27 mouse cellular contexts compared by ENCODE assay signal in the genomic region with DNA sequence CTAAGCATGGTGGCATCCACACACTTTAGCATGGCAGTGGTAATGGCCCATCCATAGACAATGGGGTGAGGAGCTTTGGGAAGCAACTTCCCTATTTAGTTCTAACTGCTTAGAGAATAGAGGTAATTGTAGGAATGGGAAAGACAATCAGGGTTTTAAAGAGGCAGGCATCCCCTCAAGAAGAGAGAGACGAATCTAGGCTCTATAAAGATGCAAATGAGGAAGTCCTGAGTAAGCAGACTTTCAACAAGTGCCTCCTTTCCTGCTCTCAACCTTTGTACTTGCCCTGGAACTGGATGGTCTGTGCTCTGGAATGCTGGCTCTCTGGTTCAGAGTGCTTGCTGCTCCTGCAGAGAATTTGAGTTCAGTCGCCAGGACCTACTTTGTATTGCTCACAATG. TPM values are rescaled to one million over a fixed set of nuclear protein-coding genes. Genes with fewer than 3 reads are reported as not detected.
DNase-seq lines count a peak whose midpoint lies in the region; ATAC-seq and TF ChIP-seq lines count a peak whose summit lies in the region.
"Had no signal": no experiment of that assay in that cellular context is flagged by ENCODE, and none has a peak within 500 bp of the region (broad histone marks: within the 10 kb centered on the region; RNA-seq: fewer than 3 reads in every experiment).

No protein-coding gene starts in this region.

- in situ Hi-C loops in ES-E14 (cut with MboI; ENCODE audit: low sequenced_read_pairs in 2 of 2, unreplicated experiment in 2 of 2) = no loop called here

- H3K4me2 ChIP-seq in intestine, postnatal 0 days (replicated peaks; ENCODE audit: low read depth) = no peak overlapping the region
- H3K4me2 ChIP-seq: forebrain, embryonic 12.5 days; heart, embryonic 15.5 days; neural tube, embryonic 15.5 days had no signal

- H3K9me3 ChIP-seq in ES-Bruce4 (replicated peaks; ENCODE audit: control insufficient read depth, insufficient read depth, low read length, poor library complexity, severe bottlenecking) = peaks cover 15% of the 10 kb centered on the region
- H3K9me3 ChIP-seq in ES-E14 (ENCODE audit: control insufficient read depth, insufficient read depth, low read depth, low read length) = no peaks in the 10 kb centered on the region
- H3K9me3 ChIP-seq in intestine, postnatal 0 days (ENCODE audit: control insufficient read depth) = no peaks in the 10 kb centered on the region
- H3K9me3 ChIP-seq: embryonic facial prominence, embryonic 10.5 days; forebrain, embryonic 12.5 days; heart, embryonic 15.5 days; neural tube, embryonic 15.5 days had no signal

- no peak overlapping the region for H3K9ac ChIP-seq in ES-Bruce4 (ENCODE audit: low read depth, poor library complexity, severe bottlenecking)
- no peak overlapping the region for H3K9ac ChIP-seq in ES-E14 (ENCODE audit: insufficient read depth, low read depth, low read length, poor library complexity, severe bottlenecking)
- no peak overlapping the region for H3K9ac ChIP-seq in intestine, postnatal 0 days (ENCODE audit: low read depth, low read length)
- H3K9ac ChIP-seq: forebrain, embryonic 12.5 days; heart, embryonic 15.5 days; neural tube, embryonic 15.5 days had no signal

- ATAC-seq in intestine, postnatal 0 days = peak; percentile 62
- ATAC-seq in inflammation-experienced regulatory T-cells, adult 6 months = no peak
- ATAC-seq: midbrain, embryonic 16.5 days had no signal

- no peaks in the 10 kb centered on the region for H3K27me3 ChIP-seq in ES-Bruce4 (ENCODE audit: control insufficient read depth, insufficient read depth, low read length, poor library complexity, severe bottlenecking)
- no peaks in the 10 kb centered on the region for H3K27me3 ChIP-seq in intestine, postnatal 0 days (replicated peaks; ENCODE audit: control insufficient read depth, insufficient read depth, low read length)
- H3K27me3 ChIP-seq: forebrain, embryonic 12.5 days; heart, embryonic 15.5 days; neural tube, embryonic 15.5 days had no signal

- no peaks in the 10 kb centered on the region for H3K36me3 ChIP-seq in ES-Bruce4 (ENCODE audit: control insufficient read depth, insufficient read depth, low read length, poor library complexity, severe bottlenecking)
- no peaks in the 10 kb centered on the region for H3K36me3 ChIP-seq in ES-E14 (ENCODE audit: control insufficient read depth, insufficient read depth, low read length, poor library complexity, severe bottlenecking)
- H3K36me3 ChIP-seq in intestine, postnatal 0 days (ENCODE audit: control insufficient read depth, insufficient read depth) = no peaks in the 10 kb centered on the region
- H3K36me3 ChIP-seq: embryonic facial prominence, embryonic 10.5 days; forebrain, embryonic 12.5 days; heart, embryonic 15.5 days; neural tube, embryonic 15.5 days had no signal

- TF ChIP-seq POLR2A in ES-Bruce4 (IDR thresholded peaks at IDR 0.05; ENCODE audit: insufficient read depth, low read length) = no peak

- 0 out of 2 replicates have a peak overlapping the region, but pooled peaks have one; percentile 27 for H3K27ac ChIP-seq in ES-Bruce4 (ENCODE audit: insufficient read depth, low read length)
- peak overlapping the region; percentile 51; the same call in 1 of the 2 replicates for H3K27ac ChIP-seq in ES-E14 (ENCODE audit: insufficient read depth, low read depth, low read length, poor library complexity, severe bottlenecking)
- peak overlapping the region; percentile 80 for H3K27ac ChIP-seq in intestine, postnatal 0 days (ENCODE audit: low read depth, low read length)
- H3K27ac ChIP-seq: embryonic facial prominence, embryonic 10.5 days; forebrain, embryonic 12.5 days; heart, embryonic 15.5 days; neural tube, embryonic 15.5 days had no signal

- peak; percentile 53; the same call in 1 of the 2 replicates for TF ChIP-seq EP300 in ES-Bruce4 (IDR thresholded peaks at IDR 0.05; ENCODE audit: insufficient read depth, low read depth, low read length)

- DNase-seq in ES-E14 (ENCODE audit: low read depth, low spot score) (peak; percentile 66), adipocyte (ENCODE audit: low spot score) (no peak)
- DNase-seq in kidney, postnatal 14 days = peak; percentile 72
- no peak for DNase-seq in right cerebral cortex, postnatal 14 days
- DNase-seq: cerebellum, adult 18-20 months; cerebellum, postnatal 36 days; gastrocnemius, postnatal 36 days; left cerebral cortex, postnatal 4 days; liver; lung, adult 18-20 months; lung, postnatal 36 days had no signal

- no peak for TF ChIP-seq CTCF in ES-Bruce4 (IDR thresholded peaks at IDR 0.05; ENCODE audit: low read depth, low read length)
- TF ChIP-seq CTCF in intestine, postnatal 0 days (IDR thresholded peaks at IDR 0.05; ENCODE audit: low read depth) = no peak

- H3K4me1 ChIP-seq in ES-Bruce4 (ENCODE audit: control insufficient read depth, insufficient read depth, low read length) = peaks cover 2% of the 10 kb centered on the region
- peaks cover 4 to 5% of the 10 kb centered on the region in 2 experiments; a peak in 2 of 4 replicates for H3K4me1 ChIP-seq in ES-E14 (ENCODE audit: control insufficient read depth in 2 of 2, insufficient read depth in 2 of 2, low read length in 2 of 2, poor library complexity in 1 of 2)
- H3K4me1 ChIP-seq in intestine, postnatal 0 days (replicated peaks; ENCODE audit: control insufficient read depth, insufficient read depth, low read length) = 0 out of 2 replicates have a peak, but pooled peaks cover 2% of the 10 kb centered on the region
- H3K4me1 ChIP-seq: embryonic facial prominence, embryonic 10.5 days; forebrain, embryonic 12.5 days; heart, embryonic 15.5 days; neural tube, embryonic 15.5 days had no signal

- 18% methylated on average over 2 of the region's 2 CpGs for whole genome bisulfite sequencing in intestine, postnatal 0 days

- H3K4me3 ChIP-seq in ES-Bruce4 (ENCODE audit: low read depth, low read length) (no peak overlapping the region), ES-E14 (ENCODE audit: insufficient read depth in 1 of 2, low read depth in 1 of 2, low read length in 2 of 2, poor library complexity in 1 of 2, severe bottlenecking in 1 of 2) (no peak overlapping the region)
- no peak overlapping the region for H3K4me3 ChIP-seq in intestine, postnatal 0 days (ENCODE audit: low read depth, low read length)
- H3K4me3 ChIP-seq: embryonic facial prominence, embryonic 10.5 days; forebrain, embryonic 12.5 days; heart, embryonic 15.5 days; neural tube, embryonic 15.5 days had no signal

TF ChIP-seq in ES-E14, 5 proteins besides CTCF, POLR2A, EP300 and RAD21:
- TF ChIP-seq MAFK (IDR thresholded peaks at IDR 0.05; ENCODE audit: insufficient read depth, low read depth, low read length) (peak; percentile 56; the same call in 1 of the 2 replicates), CHD2 (IDR thresholded peaks at IDR 0.05; ENCODE audit: low read depth, low read length) (peak; percentile 46; the same call in 1 of the 2 replicates), ZNF384 (IDR thresholded peaks at IDR 0.05; ENCODE audit: low read depth, low read length) (no peak), HCFC1 (IDR thresholded peaks at IDR 0.05; ENCODE audit: borderline replicate concordance, insufficient read depth, low read length) (no peak), ZC3H11A (IDR thresholded peaks at IDR 0.05; ENCODE audit: borderline replicate concordance, low read depth, low read length) (no peak)
TF ChIP-seq in ES-E14: peak in this region for 2.

RNA-seq across cellular contexts. Expression of gene Morc1, which starts 8.5 kb away (rescaled TPM):
- 18.2 and 18.3 TPM in 2 replicates for polyA plus RNA-seq in ES-Bruce4 (2011; ENCODE audit: insufficient read depth, insufficient read length, low read depth, missing spikeins)
- 45.5 and 51.4 TPM in 2 replicates for total RNA-seq in ES-E14 (2012; rRNA removed)
- polyA plus RNA-seq in intestine, postnatal 0 days (2015; fragmentation: Nextera tagmentation; extraction: Ambion mirVana) = 0.09 and 0.16 TPM in 2 replicates
- polyA plus RNA-seq in inflammation-experienced regulatory T-cells, adult 6 months (2017; shearing (Covaris generic)) = 1 to 10 TPM in 1 of 3 experiments, under 1 TPM in 2; 0.18 to 1.4 (median 0.67) TPM
- total RNA-seq: adrenal gland, adult 18-20 months; heart, adult 8-10 months; left cerebral cortex, adult 18-20 months had no signal
- polyA plus RNA-seq: C2C12; embryonic facial prominence, embryonic 10.5 days; forebrain, embryonic 12.5 days; hindbrain, embryonic 11.5 days had no signal

RNA-seq across cellular contexts. Expression of gene Gm5485, which starts 10.3 kb away (rescaled TPM):
- polyA plus RNA-seq in ES-Bruce4 (2011; ENCODE audit: insufficient read depth, insufficient read length, low read depth, missing spikeins) = not detected in 2 replicates
- total RNA-seq in ES-E14 (2012; rRNA removed) = not detected in 2 replicates
- polyA plus RNA-seq in intestine, postnatal 0 days (2015; fragmentation: Nextera tagmentation; extraction: Ambion mirVana) = 121 and 126 TPM in 2 replicates
- polyA plus RNA-seq in inflammation-experienced regulatory T-cells, adult 6 months (2017; shearing (Covaris generic)) = under 1 TPM in 1 of 3 experiments, not detected in 2; 0.56 TPM
- total RNA-seq: adrenal gland, adult 18-20 months; adrenal gland, postnatal 4 days; gastrocnemius, postnatal 36 days; heart, adult 8-10 months; left cerebral cortex, adult 18-20 months; left cerebral cortex, postnatal 4 days had no signal
- polyA plus RNA-seq: C2C12; embryonic facial prominence, embryonic 10.5 days; forebrain, embryonic 12.5 days; frontal cortex, adult 2 months; heart, embryonic 15.5 days; hindbrain, embryonic 11.5 days; midbrain, embryonic 16.5 days; neural tube, embryonic 15.5 days; thymus, postnatal 0 days had no signal

Comparison
In these comparisons a context has a peak if more than half of its experiments do, and no peak if none do; other contexts are left out.
1. H3K27ac ChIP-seq: peak in every context shown above with its lines; median percentile 80 in intestine, postnatal 0 days; 51 in ES-E14; 27 in ES-Bruce4.
2. DNase-seq: peak in ES-E14 (single experiment) and kidney, postnatal 14 days (single experiment); none in adipocyte (single experiment) and right cerebral cortex, postnatal 14 days (single experiment).
3. RNA of gene Gm5485, which starts 10.3 kb away (polyA plus RNA-seq): 121 to 126 TPM in intestine, postnatal 0 days; not detected in ES-Bruce4 and 0.56 TPM in inflammation-experienced regulatory T-cells, adult 6 months; every median in the first group is over 10 times any median in the second.